Mouse (Mus musculus) CH12.LX (cell line): ENCODE measurements around the gene Podn.

ENCODE experiments used
- CTCF ChIP-seq, 2 experiments: IDR thresholded peaks in 1 of 2; conservative IDR thresholded peaks in 1 of 2; 2 replicates each; pipeline ENCODE4 v1.5.1; 2011 to 2012; ENCODE audit warnings: low read depth in 2 of 2, low read length in 2 of 2, improper control_type of control experiment in 1 of 2, inconsistent platforms in 1 of 2, mild to moderate bottlenecking in 1 of 2, moderate library complexity in 1 of 2
- POLR2A ChIP-seq: IDR thresholded peaks from 2 replicates; pipeline ENCODE4 v1.6.1; 2011; ENCODE audit warnings: low read depth, mild to moderate bottlenecking, improper control_type of control experiment, low read length
- TCF12 ChIP-seq: IDR thresholded peaks from 2 replicates; pipeline ENCODE4 v1.6.1; 2014; ENCODE audit warnings: low read depth, mild to moderate bottlenecking, inconsistent platforms, low read length, improper control_type of control experiment

DNA sequence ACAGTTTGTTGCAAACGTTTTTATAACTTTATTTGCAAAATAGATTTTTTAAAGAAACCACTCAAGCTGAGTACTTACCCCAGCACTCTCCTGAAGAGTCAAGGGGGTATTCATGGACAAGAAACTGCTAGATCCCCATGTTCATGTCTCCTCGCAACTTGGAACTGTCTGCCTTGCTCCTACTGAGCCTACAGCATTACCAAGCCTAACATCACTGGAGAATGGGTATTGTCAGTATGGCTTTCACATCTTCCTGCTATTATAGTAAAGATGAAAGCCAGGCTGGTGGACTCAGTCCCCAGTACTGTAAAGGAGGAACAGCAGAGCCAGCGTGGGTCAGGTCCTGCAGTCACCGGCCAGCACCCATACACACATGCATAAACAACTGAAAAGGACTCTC lies at the start of gene Podn:
- TF ChIP-seq CTCF (conservative IDR thresholded peaks at IDR 0.05 in 1 of 2, IDR thresholded peaks at IDR 0.05 in 1 of 2; ENCODE audit: low read depth in 2 of 2, low read length in 2 of 2) (no peak), POLR2A (no peak), TCF12 (no peak)
